Mouse (Mus musculus): Measurements from ENCODE around the gene Rad50.

Rad50 gene

GRCm38 (mm10) chr11:53706236-53706933, 734 bp downstream of the Rad50 start:
- intact Hi-C loops (cut with DNase I), result no loop called here

GRCm38 (mm10) chr11:53699351-53699750, 7.8 kb downstream of the Rad50 start:
- intact Hi-C loops (cut with DNase I), result no loop called here

- intact Hi-C loops (cut with DNase I), result no loop called here
These were observed 8.6 kb downstream of the Rad50 start for GRCm38 (mm10) chr11:53698521-53698920.

- intact Hi-C loops (cut with DNase I), result no loop called here
These were observed 15.1 kb downstream of the Rad50 start for GRCm38 (mm10) chr11:53691979-53692378.

GRCm38 (mm10) chr11:53682994-53683530, 24.1 kb downstream of the Rad50 start:
- intact Hi-C loops (cut with DNase I), result no loop called here

- intact Hi-C loops (cut with DNase I), result no loop called here
These were observed 24.9 kb downstream of the Rad50 start for GRCm38 (mm10) chr11:53682170-53682569.

- intact Hi-C loops (cut with DNase I), result no loop called here
These were observed 25.4 kb downstream of the Rad50 start for GRCm38 (mm10) chr11:53681686-53682085.

- intact Hi-C loops (cut with DNase I), result no loop called here
These were observed 27.0 kb downstream of the Rad50 start for GRCm38 (mm10) chr11:53680141-53680540.

GRCm38 (mm10) chr11:53671414-53671813, 35.7 kb downstream of the Rad50 start:
- intact Hi-C loops (cut with DNase I), result no loop called here

- intact Hi-C loops (cut with DNase I), result no loop called here
These were observed 43.0 kb downstream of the Rad50 start for GRCm38 (mm10) chr11:53664091-53664490.

- intact Hi-C loops (cut with DNase I), result no loop called here
These were observed 44.1 kb downstream of the Rad50 start for GRCm38 (mm10) chr11:53662794-53663674.

GRCm38 (mm10) chr11:53657828-53658227, 49.3 kb downstream of the Rad50 start:
- intact Hi-C loops (cut with DNase I), result no loop called here

- intact Hi-C loops (cut with DNase I), result no loop called here
These were observed 49.7 kb downstream of the Rad50 start for GRCm38 (mm10) chr11:53657381-53657780.

GRCm38 (mm10) chr11:53656558-53657202, 50.4 kb downstream of the Rad50 start:
- intact Hi-C loops (cut with DNase I), result no loop called here

- intact Hi-C loops (cut with DNase I), result no loop called here
These were observed 52.1 kb downstream of the Rad50 start for GRCm38 (mm10) chr11:53655043-53655442.

- intact Hi-C loops (cut with DNase I), result no loop called here
These were observed 54.7 kb downstream of the Rad50 start for GRCm38 (mm10) chr11:53652427-53652826.

- intact Hi-C loops (cut with DNase I), result no loop called here
These were observed 55.7 kb downstream of the Rad50 start for GRCm38 (mm10) chr11:53651441-53651840.

GRCm38 (mm10) chr11:53644017-53644416, 63.1 kb downstream of the Rad50 start:
- intact Hi-C loops (cut with DNase I), result no loop called here

- intact Hi-C loops (cut with DNase I), result no loop called here
These were observed 64.3 kb downstream of the Rad50 start for GRCm38 (mm10) chr11:53642744-53643279.

- intact Hi-C loops (cut with DNase I), result no loop called here
These were observed 69.3 kb downstream of the Rad50 start for GRCm38 (mm10) chr11:53637803-53638260.

- intact Hi-C loops (cut with DNase I), result no loop called here
These were observed 69.9 kb downstream of the Rad50 start for GRCm38 (mm10) chr11:53637046-53637802.

Measured in adrenal gland (tissue).